Mouse (Mus musculus): ENCODE results near the gene Kcnk4. TPM values are rescaled to one million over a fixed set of nuclear protein-coding genes. Genes with fewer than 3 reads are reported as not detected.

Gene Kcnk4
- total and polyA plus RNA-seq, 2 experiments = 0.05 TPM; not detected in 1

GRCm38 (mm10) chr19:6924461-6925306 is 9.6 kb downstream of the Kcnk4 start:
- Histone ChIP-seq H3K36me3 (ENCODE audit: control insufficient read depth, insufficient read depth, low read length) (no peaks in the 10 kb centered on the region), H3K79me2 (ENCODE audit: control insufficient read depth, insufficient read depth, low read length) (no peaks in the 10 kb centered on the region; the same call in 1 of the 2 replicates), H3K4me1 (ENCODE audit: control insufficient read depth, insufficient read depth, low read length) (peaks cover 19% of the 10 kb centered on the region), H3K27me3 (ENCODE audit: control insufficient read depth, insufficient read depth, low read length) (no peaks in the 10 kb centered on the region), H3K4me3 (ENCODE audit: insufficient read depth, low read depth, low read length) (no peak overlapping the region), H3K27ac (replicated peaks; ENCODE audit: insufficient read depth, low read depth, low read length) (no peak overlapping the region), H3K9ac (ENCODE audit: low read depth, low read length) (no peak overlapping the region; the same call in 1 of the 2 replicates)
- no peak for TF ChIP-seq POLR2A (IDR thresholded peaks at IDR 0.05; ENCODE audit: extremely low read depth, insufficient read depth, low read length)
- TF ChIP-seq CTCF (IDR thresholded peaks at IDR 0.05; ENCODE audit: low read depth, low read length) = peak; percentile 89
- DNase-seq (ENCODE audit: extremely low read depth, low read depth, low spot score) = peak; percentile 65
- WGBS = 4% methylated on average over 39 of the region's 39 CpGs

GRCm38 (mm10) chr19:6922901-6923735 is 11.2 kb downstream of the Kcnk4 start:
- H3K4me3 ChIP-seq (ENCODE audit: insufficient read depth, low read depth, low read length) = no peak overlapping the region
- TF ChIP-seq CTCF (IDR thresholded peaks at IDR 0.05; ENCODE audit: low read depth, low read length) (no peak), POLR2A (IDR thresholded peaks at IDR 0.05; ENCODE audit: extremely low read depth, insufficient read depth, low read length) (no peak)
- WGBS = 76% methylated on average over 6 of the region's 6 CpGs

GRCm38 (mm10) chr19:6921647-6922567 is 12.4 kb downstream of the Kcnk4 start, which contains the start of gene Esrra:
Esrra (minus strand) TSS chr19:6921813.
- TF ChIP-seq POLR2A (IDR thresholded peaks at IDR 0.05; ENCODE audit: extremely low read depth, insufficient read depth, low read length) (peak; percentile 86), CTCF (IDR thresholded peaks at IDR 0.05; ENCODE audit: low read depth, low read length) (no peak)
- WGBS = under 1% methylated on average over 66 of the region's 66 CpGs
- H3K27me3 ChIP-seq (ENCODE audit: control insufficient read depth, insufficient read depth, low read length) = no peaks in the 10 kb centered on the region
- DNase-seq (ENCODE audit: extremely low read depth, low read depth, low spot score) = peak; percentile 99
- H3K4me1 ChIP-seq (ENCODE audit: control insufficient read depth, insufficient read depth, low read length) = peaks cover 36% of the 10 kb centered on the region
- H3K36me3 ChIP-seq (ENCODE audit: control insufficient read depth, insufficient read depth, low read length) = peaks cover 2% of the 10 kb centered on the region; the same call in 1 of the 2 replicates
- peak within 1 kb of the TSS; percentile 74 for H3K9ac ChIP-seq (ENCODE audit: low read depth, low read length)
- H3K27ac ChIP-seq (replicated peaks; ENCODE audit: insufficient read depth, low read depth, low read length) = peak within 1 kb of the TSS; percentile 84
- H3K79me2 ChIP-seq (ENCODE audit: control insufficient read depth, insufficient read depth, low read length) = no peaks in the 10 kb centered on the region; the same call in 1 of the 2 replicates
- H3K4me3 ChIP-seq (ENCODE audit: insufficient read depth, low read depth, low read length) = peak within 1 kb of the TSS; percentile 71

More at GRCm38 (mm10) chr19:6922901-6923735, 11.2 kb downstream of the Kcnk4 start:
- Histone ChIP-seq H3K4me1 (ENCODE audit: control insufficient read depth, insufficient read depth, low read length) (peaks cover 31% of the 10 kb centered on the region), H3K27ac (replicated peaks; ENCODE audit: insufficient read depth, low read depth, low read length) (no peak overlapping the region), H3K27me3 (ENCODE audit: control insufficient read depth, insufficient read depth, low read length) (no peaks in the 10 kb centered on the region), H3K36me3 (ENCODE audit: control insufficient read depth, insufficient read depth, low read length) (peaks cover 2% of the 10 kb centered on the region; the same call in 1 of the 2 replicates), H3K9ac (ENCODE audit: low read depth, low read length) (no peak overlapping the region; the same call in 1 of the 2 replicates), H3K79me2 (ENCODE audit: control insufficient read depth, insufficient read depth, low read length) (no peaks in the 10 kb centered on the region; the same call in 1 of the 2 replicates)
- DNase-seq (ENCODE audit: extremely low read depth, low read depth, low spot score) = no peak

- WGBS = 1% methylated on average over 48 of the region's 48 CpGs
These were observed 13.3 kb downstream of the Kcnk4 start for GRCm38 (mm10) chr19:6920741-6921636.

More at GRCm38 (mm10) chr19:6920741-6921636, 13.3 kb downstream of the Kcnk4 start:
- H3K4me1 ChIP-seq (ENCODE audit: control insufficient read depth, insufficient read depth, low read length) = peaks cover 36% of the 10 kb centered on the region
- peak overlapping the region; percentile 71 for H3K4me3 ChIP-seq (ENCODE audit: insufficient read depth, low read depth, low read length)
- H3K27ac ChIP-seq (replicated peaks; ENCODE audit: insufficient read depth, low read depth, low read length) = peak overlapping the region; percentile 70
- no peaks in the 10 kb centered on the region for H3K27me3 ChIP-seq (ENCODE audit: control insufficient read depth, insufficient read depth, low read length)
- TF ChIP-seq POLR2A (IDR thresholded peaks at IDR 0.05; ENCODE audit: extremely low read depth, insufficient read depth, low read length) = 0 out of 2 replicates have a peak, but pooled peaks have one; percentile 42
- no peak for TF ChIP-seq CTCF (IDR thresholded peaks at IDR 0.05; ENCODE audit: low read depth, low read length)
- H3K79me2 ChIP-seq (ENCODE audit: control insufficient read depth, insufficient read depth, low read length) = peaks cover 5% of the 10 kb centered on the region; the same call in 1 of the 2 replicates
- H3K36me3 ChIP-seq (ENCODE audit: control insufficient read depth, insufficient read depth, low read length) = peaks cover 2% of the 10 kb centered on the region; the same call in 1 of the 2 replicates
- DNase-seq (ENCODE audit: extremely low read depth, low read depth, low spot score) = peak; percentile 62
- peak overlapping the region; percentile 74 for H3K9ac ChIP-seq (ENCODE audit: low read depth, low read length)
